Mouse (Mus musculus) frontal cortex, postnatal 36 days (tissue): Measurements from ENCODE around the gene Nasp.
"Not testable (repeated sequence)": the region's sequence is repeated elsewhere in the genome, so short reads cannot be mapped to it uniquely, and the experiment has no call there.

Source experiments
- DNase-seq, 2 experiments: peaks; one replicate each; pipeline ENCODE4 v3.0.0; 2022; ENCODE audit warnings: low spot score in 2 of 2

The Nasp gene

GRCm38 (mm10) chr4:116627722-116628662 is at the start of gene Nasp:
Nasp (minus strand) TSS chr4:116627941.
- peak; percentile 80 to 90 for DNase-seq

GRCm38 (mm10) chr4:116676027-116676426 is 48.3 kb upstream of the Nasp start:
- no peak for DNase-seq

- not testable (repeated sequence) for DNase-seq
Measured at GRCm38 (mm10) chr4:116674761-116675160, 47.0 kb upstream of the Nasp start.

- no peak for DNase-seq
Measured at GRCm38 (mm10) chr4:116672785-116673184, 45.0 kb upstream of the Nasp start.

- DNase-seq: no peak
Measured at GRCm38 (mm10) chr4:116669291-116669690, 41.5 kb upstream of the Nasp start.

- no peak for DNase-seq
Measured at GRCm38 (mm10) chr4:116668145-116668544, 40.4 kb upstream of the Nasp start.

- DNase-seq: no peak
Measured at GRCm38 (mm10) chr4:116666625-116667024, 38.9 kb upstream of the Nasp start.

GRCm38 (mm10) chr4:116661998-116662397 is 34.3 kb upstream of the Nasp start:
- DNase-seq: no peak

- no peak for DNase-seq
Measured at GRCm38 (mm10) chr4:116660829-116661228, 33.1 kb upstream of the Nasp start.

- not testable (repeated sequence) for DNase-seq
Measured at GRCm38 (mm10) chr4:116659916-116660315, 32.2 kb upstream of the Nasp start.

GRCm38 (mm10) chr4:116659474-116659873 is 31.7 kb upstream of the Nasp start:
- no peak for DNase-seq

GRCm38 (mm10) chr4:116657971-116658370 is 30.2 kb upstream of the Nasp start:
- no peak for DNase-seq

GRCm38 (mm10) chr4:116655658-116656057 is 27.9 kb upstream of the Nasp start:
- DNase-seq: no peak

- no peak for DNase-seq
Measured at GRCm38 (mm10) chr4:116655100-116655499, 27.4 kb upstream of the Nasp start.

- no peak for DNase-seq
Measured at GRCm38 (mm10) chr4:116653228-116653627, 25.5 kb upstream of the Nasp start.

GRCm38 (mm10) chr4:116651797-116652135 is 24.0 kb upstream of the Nasp start:
- no peak for DNase-seq

- DNase-seq: peak; percentile 96 to 97
Measured at GRCm38 (mm10) chr4:116650924-116651796, 23.4 kb upstream of the Nasp start, which contains the start of gene Akr1a1. Akr1a1 (minus strand) TSS chr4:116651680.

GRCm38 (mm10) chr4:116650365-116650764 is 22.6 kb upstream of the Nasp start:
- no peak for DNase-seq

- no peak for DNase-seq
Measured at GRCm38 (mm10) chr4:116649411-116649810, 21.7 kb upstream of the Nasp start.

- no peak for DNase-seq
Measured at GRCm38 (mm10) chr4:116645624-116646023, 17.9 kb upstream of the Nasp start.

GRCm38 (mm10) chr4:116644326-116644725 is 16.6 kb upstream of the Nasp start:
- peak in 1 of 2 experiments; percentile 12 for DNase-seq

- no peak for DNase-seq
Measured at GRCm38 (mm10) chr4:116642071-116642470, 14.3 kb upstream of the Nasp start.
